Mouse (Mus musculus): ENCODE data around the gene Pid1. TPM values are rescaled to one million over a fixed set of nuclear protein-coding genes. Genes with fewer than 3 reads are reported as not detected.
"Not testable (repeated sequence)": the region's sequence is repeated elsewhere in the genome, so short reads cannot be mapped to it uniquely, and the experiment has no call there.

Pid1 gene
- polyA plus RNA-seq, 2 experiments, result 21.1 to 42.9 TPM

DNA sequence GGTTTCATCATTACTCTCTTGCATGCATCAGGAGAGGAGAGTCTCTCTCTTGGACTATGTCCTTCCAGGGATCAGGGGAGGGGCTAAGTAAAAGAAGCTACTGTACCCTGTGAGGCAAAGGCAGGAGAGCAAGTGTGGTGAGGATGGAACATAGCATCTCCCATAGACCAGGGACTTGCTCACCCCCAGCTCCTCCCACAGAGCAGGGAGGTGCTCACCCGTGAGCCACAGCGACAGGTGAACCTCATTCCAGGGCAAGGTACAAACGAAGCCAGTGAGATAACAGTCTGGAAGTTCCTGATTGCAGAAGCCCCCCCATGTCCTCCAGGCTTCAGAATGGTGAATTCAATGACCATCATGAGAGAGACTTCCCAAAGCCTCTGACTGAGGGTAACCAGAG, 2.6 kb downstream of the Pid1 start:
- TF ChIP-seq POLR2A (IDR thresholded peaks at IDR 0.05; ENCODE audit: borderline replicate concordance, extremely low read depth, insufficient read depth, insufficient read length), result no peak

DNA sequence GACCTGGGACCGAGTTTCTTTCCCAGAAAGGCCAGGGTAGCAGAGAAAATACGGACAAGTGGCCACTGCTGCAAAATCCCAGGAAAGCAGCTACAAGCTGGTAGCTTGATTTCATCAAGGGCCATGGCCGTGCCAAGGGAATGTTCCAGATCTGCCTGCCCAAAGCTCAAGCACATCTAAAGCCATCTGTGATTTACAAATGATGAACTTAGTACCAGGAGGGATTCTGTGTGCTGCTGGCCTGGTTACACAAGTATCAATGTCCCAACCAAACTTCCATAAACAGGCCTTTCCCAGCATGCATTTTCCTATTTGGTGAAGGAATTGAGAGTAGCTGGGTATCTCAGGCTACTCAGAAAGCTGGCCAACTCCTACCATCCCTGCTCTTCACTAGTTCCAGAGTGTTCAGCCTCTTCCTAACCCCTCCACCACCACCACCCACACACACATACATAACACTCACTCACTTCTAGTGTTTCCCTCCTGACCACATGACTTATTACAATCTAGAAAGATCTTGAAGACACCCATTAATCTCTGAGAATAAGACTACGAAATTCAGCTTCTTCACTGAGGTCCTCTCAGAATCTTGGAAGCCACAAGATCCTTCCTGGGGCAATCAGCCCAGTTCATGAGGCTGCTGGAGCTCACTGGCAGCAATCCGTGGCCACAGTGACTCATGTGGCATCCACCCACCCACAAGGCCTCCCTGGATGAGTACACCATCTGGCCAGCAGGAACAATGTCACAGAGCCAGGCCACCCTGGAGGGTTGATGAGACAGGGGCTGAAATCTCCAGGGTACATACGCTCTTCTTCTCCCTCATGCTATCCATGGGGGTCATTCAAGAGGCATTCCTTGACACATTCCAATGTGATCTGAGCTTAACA, 4.1 kb downstream of the Pid1 start:
- no peaks in the 10 kb centered on the region for H3K36me3 ChIP-seq (ENCODE audit: control insufficient read depth, insufficient read depth, low read length)
- no peak for DNase-seq (ENCODE audit: low spot score)
- WGBS, result 83% methylated on average over 6 of the region's 6 CpGs
- TF ChIP-seq POLR2A (IDR thresholded peaks at IDR 0.05; ENCODE audit: borderline replicate concordance, extremely low read depth, insufficient read depth, insufficient read length), result no peak
- ATAC-seq (ENCODE audit: low FRiP score, low read depth), result no peak
- no peak overlapping the region for H3K4me2 ChIP-seq (replicated peaks; ENCODE audit: low read depth, low read length, severe bottlenecking)
- no peak overlapping the region for H3K27ac ChIP-seq (replicated peaks; ENCODE audit: low read depth, low read length)
- no peaks in the 10 kb centered on the region for H3K9me3 ChIP-seq (ENCODE audit: control insufficient read depth, low read length)
- no peaks in the 10 kb centered on the region for H3K27me3 ChIP-seq (ENCODE audit: control insufficient read depth, insufficient read depth, low read length)
- no peaks in the 10 kb centered on the region for H3K4me1 ChIP-seq (ENCODE audit: control insufficient read depth, insufficient read depth, low read length)
- H3K9ac ChIP-seq (ENCODE audit: low read depth, low read length, severe bottlenecking), result no peak overlapping the region
- no peak overlapping the region for H3K4me3 ChIP-seq (replicated peaks; ENCODE audit: low read length)

More for the DNA sequence above, 2.6 kb downstream of the Pid1 start:
- ATAC-seq (ENCODE audit: low FRiP score, low read depth) (no peak), DNase-seq (ENCODE audit: low spot score) (no peak)
- Histone ChIP-seq H3K4me2 (replicated peaks; ENCODE audit: low read depth, low read length, severe bottlenecking) (no peak overlapping the region), H3K27ac (replicated peaks; ENCODE audit: low read depth, low read length) (no peak overlapping the region), H3K4me3 (replicated peaks; ENCODE audit: low read length) (no peak overlapping the region), H3K9me3 (ENCODE audit: control insufficient read depth, low read length) (no peaks in the 10 kb centered on the region), H3K27me3 (ENCODE audit: control insufficient read depth, insufficient read depth, low read length) (no peaks in the 10 kb centered on the region), H3K4me1 (ENCODE audit: control insufficient read depth, insufficient read depth, low read length) (no peaks in the 10 kb centered on the region), H3K9ac (ENCODE audit: low read depth, low read length, severe bottlenecking) (no peak overlapping the region), H3K36me3 (ENCODE audit: control insufficient read depth, insufficient read depth, low read length) (no peaks in the 10 kb centered on the region)
- WGBS, result 73% methylated on average over 3 of the region's 3 CpGs

DNA sequence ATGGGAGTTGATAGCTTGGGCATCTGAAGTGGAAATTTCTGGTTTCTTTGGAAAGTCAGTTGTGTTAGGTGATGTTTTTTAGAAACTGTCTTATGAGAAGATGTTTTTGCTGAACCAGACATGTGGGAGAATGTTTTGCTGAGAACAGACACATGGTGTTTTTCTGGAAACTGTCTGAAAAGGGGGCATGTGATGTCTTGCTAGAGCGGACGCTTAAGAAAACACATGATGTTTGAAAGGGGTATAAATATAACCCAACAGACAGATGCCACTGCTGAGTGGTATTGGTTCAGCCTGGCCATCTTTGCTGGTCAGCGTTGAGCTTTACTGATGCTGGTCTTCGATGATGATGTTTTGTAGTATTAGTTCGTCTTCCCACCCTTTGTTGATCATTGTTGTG, 6.8 kb downstream of the Pid1 start:
- Histone ChIP-seq H3K27me3 (ENCODE audit: control insufficient read depth, insufficient read depth, low read length) (no peaks in the 10 kb centered on the region), H3K4me3 (replicated peaks; ENCODE audit: low read length) (no peak overlapping the region), H3K9me3 (ENCODE audit: control insufficient read depth, low read length) (no peaks in the 10 kb centered on the region), H3K9ac (ENCODE audit: low read depth, low read length, severe bottlenecking) (no peak overlapping the region), H3K27ac (replicated peaks; ENCODE audit: low read depth, low read length) (no peak overlapping the region), H3K4me2 (replicated peaks; ENCODE audit: low read depth, low read length, severe bottlenecking) (no peak overlapping the region), H3K36me3 (ENCODE audit: control insufficient read depth, insufficient read depth, low read length) (no peaks in the 10 kb centered on the region), H3K4me1 (ENCODE audit: control insufficient read depth, insufficient read depth, low read length) (no peaks in the 10 kb centered on the region)
- ATAC-seq (ENCODE audit: low FRiP score, low read depth), result no peak
- no peak for TF ChIP-seq POLR2A (IDR thresholded peaks at IDR 0.05; ENCODE audit: borderline replicate concordance, extremely low read depth, insufficient read depth, insufficient read length)
- 89% methylated on average over 5 of the region's 5 CpGs for WGBS
- DNase-seq (ENCODE audit: low spot score), result no peak

DNA sequence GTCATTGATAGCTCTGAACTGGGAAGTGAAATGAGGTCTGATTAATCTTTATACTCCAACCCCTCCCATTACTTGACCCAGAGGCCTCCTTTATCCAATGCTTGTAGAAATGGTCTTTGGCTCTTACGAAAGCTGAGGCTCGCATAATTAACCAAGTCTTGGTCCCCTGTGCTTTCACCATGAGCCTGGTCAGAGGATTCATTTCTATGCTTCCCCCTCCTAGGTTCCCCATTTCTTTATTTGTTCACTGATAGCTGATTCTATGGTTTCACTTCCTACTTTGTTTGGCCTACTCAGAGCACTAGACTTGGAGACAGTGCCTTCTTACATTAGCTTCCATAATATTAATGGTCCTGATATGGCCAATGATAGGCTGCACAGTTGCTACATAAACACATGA, 13.7 kb downstream of the Pid1 start:
- Histone ChIP-seq H3K4me3 (replicated peaks; ENCODE audit: low read length) (no peak overlapping the region), H3K9me3 (ENCODE audit: control insufficient read depth, low read length) (no peaks in the 10 kb centered on the region), H3K36me3 (ENCODE audit: control insufficient read depth, insufficient read depth, low read length) (no peaks in the 10 kb centered on the region), H3K4me1 (ENCODE audit: control insufficient read depth, insufficient read depth, low read length) (no peaks in the 10 kb centered on the region), H3K9ac (ENCODE audit: low read depth, low read length, severe bottlenecking) (no peak overlapping the region), H3K27ac (replicated peaks; ENCODE audit: low read depth, low read length) (no peak overlapping the region), H3K4me2 (replicated peaks; ENCODE audit: low read depth, low read length, severe bottlenecking) (no peak overlapping the region), H3K27me3 (ENCODE audit: control insufficient read depth, insufficient read depth, low read length) (no peaks in the 10 kb centered on the region)
- no peak for TF ChIP-seq POLR2A (IDR thresholded peaks at IDR 0.05; ENCODE audit: borderline replicate concordance, extremely low read depth, insufficient read depth, insufficient read length)
- ATAC-seq (ENCODE audit: low FRiP score, low read depth) (no peak), DNase-seq (ENCODE audit: low spot score) (no peak)
- WGBS, result 89% methylated on average over 2 of the region's 2 CpGs

DNA sequence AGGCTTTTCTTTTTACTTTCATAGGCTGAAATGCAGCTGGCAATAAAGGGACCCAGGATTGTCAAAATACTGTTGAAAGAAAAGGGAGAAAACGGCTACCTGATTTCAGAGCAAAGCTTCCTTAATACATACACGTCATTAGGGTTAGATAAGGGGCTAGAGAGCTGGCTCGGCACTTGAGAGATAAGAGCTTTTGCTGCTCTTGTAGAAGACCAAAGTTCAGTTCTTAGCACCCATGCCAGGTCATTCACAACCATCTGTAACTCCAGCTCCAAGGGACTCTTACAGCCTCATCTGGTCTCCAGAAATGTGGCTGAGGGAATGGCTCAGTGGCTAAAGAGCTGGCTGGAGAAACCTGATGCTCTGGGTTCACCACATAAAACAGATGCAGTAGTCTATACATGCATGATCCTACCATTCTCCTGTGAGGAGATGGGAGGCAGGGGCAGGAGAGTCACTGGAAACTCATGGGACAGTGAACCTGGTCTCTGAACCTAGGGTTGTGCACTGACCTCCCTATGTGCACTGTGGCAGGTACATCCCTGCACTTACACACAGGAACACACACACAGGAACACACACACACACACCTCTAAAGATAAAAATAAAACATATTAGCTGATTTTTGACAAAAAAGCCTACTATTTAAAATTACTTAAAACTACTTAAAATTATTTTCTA, 16.0 kb downstream of the Pid1 start:
- Histone ChIP-seq H3K27ac (replicated peaks; ENCODE audit: low read depth, low read length) (no peak overlapping the region), H3K36me3 (ENCODE audit: control insufficient read depth, insufficient read depth, low read length) (no peaks in the 10 kb centered on the region), H3K4me1 (ENCODE audit: control insufficient read depth, insufficient read depth, low read length) (no peaks in the 10 kb centered on the region), H3K4me3 (replicated peaks; ENCODE audit: low read length) (no peak overlapping the region), H3K9me3 (ENCODE audit: control insufficient read depth, low read length) (no peaks in the 10 kb centered on the region), H3K9ac (ENCODE audit: low read depth, low read length, severe bottlenecking) (no peak overlapping the region), H3K27me3 (ENCODE audit: control insufficient read depth, insufficient read depth, low read length) (no peaks in the 10 kb centered on the region), H3K4me2 (replicated peaks; ENCODE audit: low read depth, low read length, severe bottlenecking) (no peak overlapping the region)
- ATAC-seq (ENCODE audit: low FRiP score, low read depth) (no peak), DNase-seq (ENCODE audit: low spot score) (no peak)
- WGBS, result 63% methylated on average over 3 of the region's 3 CpGs
- TF ChIP-seq POLR2A (IDR thresholded peaks at IDR 0.05; ENCODE audit: borderline replicate concordance, extremely low read depth, insufficient read depth, insufficient read length), result no peak

DNA sequence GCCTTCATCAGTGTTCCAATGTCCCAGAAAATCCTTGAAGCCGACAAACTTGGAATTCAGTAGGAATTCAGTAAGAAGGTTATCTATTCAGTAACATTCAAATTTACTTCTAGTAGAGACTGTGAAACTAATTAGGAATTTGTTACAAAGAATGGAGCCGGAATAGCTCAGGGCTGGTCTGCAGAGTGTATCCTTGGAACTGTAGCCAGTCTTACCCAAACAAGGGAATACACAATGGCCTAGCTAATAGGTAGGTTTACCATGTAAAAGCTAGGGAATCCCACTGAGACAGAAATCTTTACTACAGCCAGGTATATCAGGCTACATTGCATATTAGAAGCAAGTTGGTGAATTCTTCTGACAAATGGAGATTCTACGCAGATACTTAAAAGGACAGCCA, 31.2 kb downstream of the Pid1 start:
- not testable (repeated sequence) for H3K9ac ChIP-seq (ENCODE audit: low read depth, low read length, severe bottlenecking); H3K27me3 ChIP-seq (ENCODE audit: control insufficient read depth, insufficient read depth, low read length); H3K4me3 ChIP-seq (replicated peaks; ENCODE audit: low read length); H3K4me1 ChIP-seq (ENCODE audit: control insufficient read depth, insufficient read depth, low read length); DNase-seq (ENCODE audit: low spot score); H3K4me2 ChIP-seq (replicated peaks; ENCODE audit: low read depth, low read length, severe bottlenecking); H3K27ac ChIP-seq (replicated peaks; ENCODE audit: low read depth, low read length); ATAC-seq (ENCODE audit: low FRiP score, low read depth); H3K9me3 ChIP-seq (ENCODE audit: control insufficient read depth, low read length); H3K36me3 ChIP-seq (ENCODE audit: control insufficient read depth, insufficient read depth, low read length)
- WGBS, result 57% methylated on average over 3 of the region's 3 CpGs

DNA sequence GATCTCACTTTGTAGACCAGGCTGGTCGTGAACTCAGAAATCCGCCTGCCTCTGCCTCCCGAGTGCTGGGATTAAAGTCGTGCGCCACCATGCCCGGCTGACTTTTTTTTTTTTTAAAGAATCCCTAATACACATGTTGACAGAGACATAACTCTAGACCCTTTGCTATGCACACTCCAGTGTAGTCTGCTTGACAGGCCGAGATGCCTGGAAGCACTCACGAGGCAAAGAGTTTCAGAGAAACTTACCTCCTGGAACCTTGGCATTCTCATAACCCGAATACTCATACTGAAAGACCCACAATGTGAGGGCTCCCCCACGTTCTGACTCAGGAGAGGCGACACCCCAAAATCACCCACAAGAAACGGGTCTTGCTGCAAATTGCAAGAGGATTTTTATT, 32.1 kb downstream of the Pid1 start:
- not testable (repeated sequence) for H3K9me3 ChIP-seq (ENCODE audit: control insufficient read depth, low read length); H3K27me3 ChIP-seq (ENCODE audit: control insufficient read depth, insufficient read depth, low read length); H3K4me3 ChIP-seq (replicated peaks; ENCODE audit: low read length); H3K4me2 ChIP-seq (replicated peaks; ENCODE audit: low read depth, low read length, severe bottlenecking); H3K4me1 ChIP-seq (ENCODE audit: control insufficient read depth, insufficient read depth, low read length); H3K36me3 ChIP-seq (ENCODE audit: control insufficient read depth, insufficient read depth, low read length); ATAC-seq (ENCODE audit: low FRiP score, low read depth); H3K27ac ChIP-seq (replicated peaks; ENCODE audit: low read depth, low read length); H3K9ac ChIP-seq (ENCODE audit: low read depth, low read length, severe bottlenecking); DNase-seq (ENCODE audit: low spot score)
- 81% methylated on average over 12 of the region's 12 CpGs for WGBS

Data from limb, embryonic 14.5 days (tissue).